ENCODE assay signal across 21 mouse cellular contexts in the genomic region with DNA sequence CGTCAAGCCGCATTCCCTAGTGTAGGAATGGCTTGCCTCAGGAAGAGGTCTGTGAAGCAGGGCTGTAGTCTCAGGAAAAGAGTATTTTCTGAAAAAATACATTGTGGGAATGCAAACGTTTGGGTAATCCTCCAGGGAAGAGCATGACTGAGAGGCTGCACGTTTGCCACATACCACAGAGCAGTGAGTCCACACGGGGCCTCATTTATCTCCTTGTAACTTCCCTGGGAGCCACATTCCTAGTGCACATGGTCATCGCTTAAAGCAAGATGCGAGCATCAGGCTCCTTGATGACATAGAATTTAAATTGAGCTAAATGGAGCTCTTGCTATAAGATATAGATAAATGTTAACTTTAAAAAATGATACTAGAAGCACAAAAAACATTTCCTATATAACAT. TPM values are rescaled to one million over a fixed set of nuclear protein-coding genes. Genes with fewer than 3 reads are reported as not detected.
DNase-seq lines count a peak whose midpoint lies in the region; ATAC-seq and TF ChIP-seq lines count a peak whose summit lies in the region.
"Had no signal": no experiment of that assay in that cellular context is flagged by ENCODE, and none has a peak within 500 bp of the region (broad histone marks: within the 10 kb centered on the region; RNA-seq: fewer than 3 reads in every experiment).

No protein-coding gene starts in this region.

- H3K79me2 ChIP-seq in C2C12 (ENCODE audit: control insufficient read depth, insufficient read depth), result no peaks in the 10 kb centered on the region

- TF ChIP-seq CTCF in C2C12 (IDR thresholded peaks at IDR 0.05; ENCODE audit: control insufficient read depth, insufficient read depth, insufficient read length), result no peak

- H3K4me2 ChIP-seq in heart, embryonic 12.5 days, result peak overlapping the region; percentile 39
- H3K4me2 ChIP-seq: embryonic facial prominence, embryonic 15.5 days; forebrain, embryonic 12.5 days; hindbrain, embryonic 13.5 days; liver, embryonic 12.5 days; lung, embryonic 15.5 days; neural tube, embryonic 12.5 days had no signal

- peaks cover 4% of the 10 kb centered on the region; the same call in 1 of the 2 replicates for H3K9me3 ChIP-seq in heart, embryonic 12.5 days (replicated peaks)
- H3K9me3 ChIP-seq: embryonic facial prominence, embryonic 15.5 days; forebrain, embryonic 12.5 days; hindbrain, embryonic 13.5 days; liver, embryonic 12.5 days; lung, embryonic 15.5 days; megakaryocyte, embryonic 14.5 days had no signal

- H3K27me3 ChIP-seq in heart, embryonic 12.5 days (replicated peaks), result no peaks in the 10 kb centered on the region
- H3K27me3 ChIP-seq in C2C12 (ENCODE audit: control insufficient read depth, insufficient read depth, insufficient read length), result no peaks in the 10 kb centered on the region
- H3K27me3 ChIP-seq: embryonic facial prominence, embryonic 15.5 days; forebrain, embryonic 12.5 days; hindbrain, embryonic 13.5 days; liver, embryonic 12.5 days; lung, embryonic 15.5 days; megakaryocyte, embryonic 14.5 days; neural tube, embryonic 12.5 days had no signal

- H3K79me3 ChIP-seq in C2C12 (ENCODE audit: low read depth), result no peaks in the 10 kb centered on the region

- peak overlapping the region; percentile 85 for H3K27ac ChIP-seq in heart, embryonic 12.5 days (ENCODE audit: poor library complexity, severe bottlenecking)
- H3K27ac ChIP-seq: embryonic facial prominence, embryonic 15.5 days; forebrain, embryonic 12.5 days; hindbrain, embryonic 13.5 days; liver, embryonic 12.5 days; lung, embryonic 15.5 days; neural tube, embryonic 12.5 days had no signal

- no peak for DNase-seq in heart, adult 18-20 months
- peak; percentile 63 for DNase-seq in embryo, embryonic 10.5 days (ENCODE audit: low spot score)
- DNase-seq in heart, postnatal 4 days, result peak; percentile 27
- no peak for DNase-seq in lung, postnatal 4 days
- DNase-seq in thymus, postnatal 10 days (ENCODE audit: low spot score in 2 of 2), result no peak
- DNase-seq: cerebellum, postnatal 25 days; gastrocnemius, postnatal 25 days; kidney, postnatal 14 days; left cerebral cortex, postnatal 4 days; spleen, adult 18-20 months; thymus, adult 18-20 months had no signal

- peaks cover 23% of the 10 kb centered on the region for H3K4me1 ChIP-seq in heart, embryonic 12.5 days (replicated peaks)
- H3K4me1 ChIP-seq: forebrain, embryonic 12.5 days; hindbrain, embryonic 13.5 days; neural tube, embryonic 12.5 days had no signal

- peaks cover 40% of the 10 kb centered on the region for H3K36me3 ChIP-seq in heart, embryonic 12.5 days
- no peaks in the 10 kb centered on the region for H3K36me3 ChIP-seq in C2C12 (ENCODE audit: control insufficient read depth, insufficient read depth)
- H3K36me3 ChIP-seq: embryonic facial prominence, embryonic 15.5 days; forebrain, embryonic 12.5 days; hindbrain, embryonic 13.5 days; neural tube, embryonic 12.5 days had no signal

- H3K9ac ChIP-seq in heart, embryonic 12.5 days, result peak overlapping the region; percentile 25; the same call in 1 of the 2 replicates
- H3K9ac ChIP-seq: embryonic facial prominence, embryonic 15.5 days; forebrain, embryonic 12.5 days; hindbrain, embryonic 13.5 days; liver, embryonic 12.5 days; lung, embryonic 15.5 days; neural tube, embryonic 12.5 days had no signal

- no peak overlapping the region for H3K4me3 ChIP-seq in heart, embryonic 12.5 days
- H3K4me3 ChIP-seq in C2C12 (ENCODE audit: insufficient read depth, poor library complexity, severe bottlenecking), result no peak overlapping the region
- H3K4me3 ChIP-seq: embryonic facial prominence, embryonic 15.5 days; forebrain, embryonic 12.5 days; hindbrain, embryonic 13.5 days; liver, embryonic 12.5 days; lung, embryonic 15.5 days; megakaryocyte, embryonic 14.5 days; neural tube, embryonic 12.5 days had no signal

- H3ac ChIP-seq in C2C12 (ENCODE audit: control insufficient read depth, insufficient read length, low read depth), result no peak overlapping the region

- ATAC-seq in heart, embryonic 12.5 days (ENCODE audit: insufficient number of reproducible peaks, low FRiP score), result peak; percentile 93
- ATAC-seq: liver, embryonic 12.5 days; midbrain, embryonic 16.5 days had no signal

- WGBS in heart, embryonic 12.5 days, result 7% methylated on average over 7 of the region's 7 CpGs

TF ChIP-seq in C2C12, 6 proteins besides CTCF, POLR2A, EP300 and RAD21:
- TF ChIP-seq USF1 (IDR thresholded peaks at IDR 0.05; ENCODE audit: low read depth) (no peak), CEBPB (IDR thresholded peaks at IDR 0.05; ENCODE audit: low read depth) (no peak), MYOD1 (IDR thresholded peaks at IDR 0.05; ENCODE audit: control insufficient read depth, insufficient read length, low read depth) (no peak), MYOG (IDR thresholded peaks at IDR 0.05; ENCODE audit: control insufficient read depth, extremely low read depth, insufficient read length) (no peak), MAX (IDR thresholded peaks at IDR 0.05) (peak; percentile 78)

RNA-seq across cellular contexts. Expression of a gene that starts 11.6 kb away (rescaled TPM):
- 78.8 and 80.0 TPM in 2 replicates for polyA plus RNA-seq in heart, embryonic 12.5 days (2016; fragmentation: Nextera tagmentation; extraction: Ambion mirVana)
- 10 to 100 TPM; 48.7 to 70.1 TPM for total RNA-seq in heart, adult 18-20 months (2021)
- polyA plus RNA-seq in C2C12 (2012; fragmentation: generic; extraction: Trizol), result 7.6 TPM
- 10 to 100 TPM; 62.0 to 64.4 TPM for total RNA-seq in heart, postnatal 4 days (2021)

RNA-seq across cellular contexts. Expression of a gene that starts 39.7 kb away (rescaled TPM):
- 65.1 and 69.5 TPM in 2 replicates for polyA plus RNA-seq in heart, embryonic 12.5 days (2016; fragmentation: Nextera tagmentation; extraction: Ambion mirVana)
- 10 to 100 TPM; 25.3 to 27.4 TPM for total RNA-seq in heart, adult 18-20 months (2021)
- polyA plus RNA-seq in C2C12 (2012; fragmentation: generic; extraction: Trizol), result 3.8 TPM
- total RNA-seq in heart, postnatal 4 days (2021), result 10 to 100 TPM; 37.2 to 41.6 TPM

Comparison
In these comparisons a context has a peak if more than half of its experiments do, and no peak if none do; other contexts are left out.
1. DNase-seq: peak in embryo, embryonic 10.5 days (single experiment) and heart, postnatal 4 days (single experiment); none in heart, adult 18-20 months (0 of 2), lung, postnatal 4 days (0 of 2) and thymus, postnatal 10 days (0 of 2).